Mouse (Mus musculus): Measurements from ENCODE around the gene Krt71.

The Krt71 gene

GRCm38 (mm10) chr15:101688161-101688560 lies 54.7 kb downstream of the Krt71 start:
- no peak for DNase-seq (ENCODE audit: low read depth, low spot score)

Data from brain, embryonic 18.5 days (tissue).